Mouse (Mus musculus) lung, adult 2 months (tissue): ENCODE results near the gene Astn2.
"Not testable (repeated sequence)": the region's sequence is repeated elsewhere in the genome, so short reads cannot be mapped to it uniquely, and the experiment has no call there.

Experiments
- CTCF ChIP-seq: fragments of 200-500 bp; IDR thresholded peaks from 2 replicates; pipeline ENCODE4 v1.5.1; 2011; ENCODE audit warnings: mild to moderate bottlenecking, low read length, control low read depth; ENCODE audit not compliant: insufficient read depth
- POLR2A ChIP-seq: fragments of 200-500 bp; IDR thresholded peaks from 2 replicates; pipeline ENCODE4 v1.6.1; 2011; ENCODE audit warnings: low read depth, mild to moderate bottlenecking, control low read depth, low read length, borderline replicate concordance; ENCODE audit errors: extremely low read depth

DNA sequence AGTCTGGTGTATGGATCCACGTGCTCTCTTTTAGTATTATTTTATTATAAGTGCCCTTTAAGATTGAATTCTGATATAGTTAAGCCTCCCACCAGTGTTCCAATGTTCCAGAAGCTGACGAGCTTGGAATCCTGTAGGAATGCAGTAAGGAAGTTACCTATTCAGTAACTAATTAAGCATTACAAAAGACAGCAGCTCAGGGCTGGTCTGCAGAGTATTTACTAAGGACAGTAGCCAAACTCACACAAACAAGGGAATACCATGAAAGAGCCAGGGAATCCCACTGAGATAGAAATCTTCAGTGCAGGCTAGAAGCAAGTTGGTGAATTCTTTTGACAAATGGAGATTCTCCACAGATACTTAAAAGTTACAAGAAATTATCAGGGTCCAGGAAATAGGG is 724.6 kb downstream of the Astn2 start:
- TF ChIP-seq CTCF, POLR2A: not testable (repeated sequence)
